Mouse (Mus musculus) heart, adult 2 months (tissue): Measurements from ENCODE around the gene Olfr329-ps.

Experiments
- CTCF ChIP-seq: fragments of 200-600 bp; IDR thresholded peaks from 2 replicates; pipeline ENCODE4 v1.8.1; 2022; ENCODE audit warnings: antibody characterized with exemption, mild to moderate bottlenecking, moderate library complexity
- POLR2A ChIP-seq: fragments of 200-500 bp; IDR thresholded peaks from 2 replicates; pipeline ENCODE4 v1.6.1; 2011; ENCODE audit warnings: mild to moderate bottlenecking, low read depth, low read length, control low read depth; ENCODE audit not compliant: insufficient read depth

DNA sequence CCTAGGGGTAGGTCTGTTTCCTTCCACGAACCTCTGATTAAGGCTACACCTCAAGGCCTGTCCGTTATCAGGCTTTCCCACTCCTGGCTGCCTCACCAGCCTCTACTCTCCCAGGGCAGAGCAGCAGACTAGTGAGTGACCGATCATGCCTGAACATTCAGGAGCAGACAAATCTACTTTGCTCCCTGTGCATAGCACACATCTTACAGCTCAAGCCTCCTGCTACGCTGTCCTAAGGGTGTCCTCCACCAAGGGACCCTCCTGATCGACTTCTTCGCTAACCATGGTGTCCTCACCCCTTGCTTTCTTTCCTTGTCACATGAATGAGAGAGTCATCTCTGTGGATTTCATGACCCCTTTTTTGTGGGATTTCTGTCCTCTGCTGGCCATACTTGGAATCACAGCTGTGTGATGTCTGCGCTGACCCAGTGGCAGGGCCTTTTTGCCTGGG, 41.7 kb upstream of the Olfr329-ps start:
- no peak for TF ChIP-seq POLR2A
- peak; percentile 89 for TF ChIP-seq CTCF
